Mouse (Mus musculus) left cerebral cortex, postnatal 14 days (tissue): Measurements from ENCODE around the gene Abca8a. TPM values are rescaled to one million over a fixed set of nuclear protein-coding genes. Genes with fewer than 3 reads are reported as not detected.
"Not testable (repeated sequence)": the region's sequence is repeated elsewhere in the genome, so short reads cannot be mapped to it uniquely, and the experiment has no call there.

Source experiments
- DNase-seq, 2 experiments: peaks; one replicate each; pipeline ENCODE4 v3.0.0; 2021 to 2022; ENCODE audit warnings: low spot score in 2 of 2, mixed read lengths in 1 of 2
- intact Hi-C: fragments of 180-260 bp; cut with DNase I; formaldehyde crosslinking; loops from one replicate; pipeline ENCODE4 v1.15.1; 2025
- total RNA-seq, 2 experiments: library from RNA; stranded (reverse); gene quantifications; 2 replicates each; pipeline ENCODE4 v1.2.3; 2021

Abca8a gene
- total RNA-seq, 2 experiments from 2014 or later, result 3.1 to 8.4 TPM

GRCm38 (mm10) chr11:109991270-109991669 lies 104.5 kb downstream of the Abca8a start:
- intact Hi-C loops, result no loop called here
- no peak for DNase-seq

- no peak for DNase-seq
- intact Hi-C loops, result no loop called here
Observed at GRCm38 (mm10) chr11:109990256-109990655, 105.5 kb downstream of the Abca8a start.

- intact Hi-C loops, result no loop called here
- no peak for DNase-seq
Observed at GRCm38 (mm10) chr11:109988164-109988563, 107.6 kb downstream of the Abca8a start.

GRCm38 (mm10) chr11:109987460-109988072 lies 108.2 kb downstream of the Abca8a start:
- DNase-seq, intact Hi-C loops: not testable (repeated sequence)

GRCm38 (mm10) chr11:109981872-109982271 lies 113.9 kb downstream of the Abca8a start:
- DNase-seq, result no peak
- intact Hi-C loops, result no loop called here

Other genes starting within 250 kb of the Abca8a start
- gene Abca8b, start 100.1 kb downstream of the Abca8a start, total RNA-seq, result 1 to 10 TPM; 9.4 to 10.0 TPM
- 1 to 10 TPM; 7.1 to 8.8 TPM for gene Abca9, start 72.2 kb upstream of the Abca8a start, total RNA-seq
- 1 to 10 TPM; 1.2 to 1.5 TPM for gene Abca6, start 155.8 kb upstream of the Abca8a start, total RNA-seq
- gene Abca5, start 241.7 kb upstream of the Abca8a start, total RNA-seq, result 10 to 100 TPM; 36.2 to 38.6 TPM